Mouse (Mus musculus) right cerebral cortex, postnatal 4 days (tissue): Measurements from ENCODE around the gene Mxd4.

Experiments
- DNase-seq: peaks from one replicate; pipeline ENCODE4 v3.0.0-alpha.2; 2022

Mxd4 gene

GRCm38 (mm10) chr5:34187601-34188316 is at the start of gene Mxd4:
Mxd4 (minus strand) TSS chr5:34187720.
- peak; percentile 96 for DNase-seq

GRCm38 (mm10) chr5:34235898-34236420 is 48.4 kb upstream of the Mxd4 start:
- peak; percentile 39 for DNase-seq

DNA sequence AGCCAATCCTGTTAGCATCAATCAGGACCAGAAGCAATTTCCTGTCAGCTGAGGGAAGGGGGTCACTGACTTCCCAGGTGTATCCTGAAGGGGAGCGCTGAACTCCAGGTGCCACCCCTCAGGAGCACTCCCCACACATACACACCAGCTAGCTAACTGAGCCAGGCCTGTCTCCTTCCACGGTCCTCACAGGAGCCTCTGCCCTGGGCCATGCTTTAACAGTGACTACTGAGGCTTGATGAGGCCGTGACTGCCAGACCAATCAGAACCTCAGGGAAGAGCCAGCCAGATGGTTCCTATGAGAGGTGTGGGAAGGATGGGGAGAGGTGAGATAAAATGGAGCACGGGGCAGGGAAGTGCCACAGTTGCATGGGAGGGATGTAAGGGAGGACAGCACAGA is 47.5 kb upstream of the Mxd4 start:
- no peak for DNase-seq

DNA sequence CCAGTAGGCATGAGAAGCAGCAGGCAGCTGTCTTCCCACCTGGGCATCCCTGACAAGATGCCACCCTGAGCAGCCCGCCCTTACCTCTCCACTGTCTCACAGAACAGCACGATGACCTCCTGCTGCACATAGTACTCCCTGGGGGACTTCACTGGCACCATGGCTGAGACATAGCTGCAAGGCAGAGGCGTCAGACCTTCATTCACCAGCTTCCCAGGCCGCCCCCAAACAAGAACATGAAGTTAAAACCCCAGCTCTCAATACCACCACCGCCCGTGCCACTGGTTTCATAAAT is 45.6 kb upstream of the Mxd4 start:
- DNase-seq, result no peak

- DNase-seq, result no peak
These were observed 45.1 kb upstream of the Mxd4 start for GRCm38 (mm10) chr5:34232481-34233220.

- DNase-seq, result no peak
These were observed 44.4 kb upstream of the Mxd4 start for GRCm38 (mm10) chr5:34231901-34232300.

DNA sequence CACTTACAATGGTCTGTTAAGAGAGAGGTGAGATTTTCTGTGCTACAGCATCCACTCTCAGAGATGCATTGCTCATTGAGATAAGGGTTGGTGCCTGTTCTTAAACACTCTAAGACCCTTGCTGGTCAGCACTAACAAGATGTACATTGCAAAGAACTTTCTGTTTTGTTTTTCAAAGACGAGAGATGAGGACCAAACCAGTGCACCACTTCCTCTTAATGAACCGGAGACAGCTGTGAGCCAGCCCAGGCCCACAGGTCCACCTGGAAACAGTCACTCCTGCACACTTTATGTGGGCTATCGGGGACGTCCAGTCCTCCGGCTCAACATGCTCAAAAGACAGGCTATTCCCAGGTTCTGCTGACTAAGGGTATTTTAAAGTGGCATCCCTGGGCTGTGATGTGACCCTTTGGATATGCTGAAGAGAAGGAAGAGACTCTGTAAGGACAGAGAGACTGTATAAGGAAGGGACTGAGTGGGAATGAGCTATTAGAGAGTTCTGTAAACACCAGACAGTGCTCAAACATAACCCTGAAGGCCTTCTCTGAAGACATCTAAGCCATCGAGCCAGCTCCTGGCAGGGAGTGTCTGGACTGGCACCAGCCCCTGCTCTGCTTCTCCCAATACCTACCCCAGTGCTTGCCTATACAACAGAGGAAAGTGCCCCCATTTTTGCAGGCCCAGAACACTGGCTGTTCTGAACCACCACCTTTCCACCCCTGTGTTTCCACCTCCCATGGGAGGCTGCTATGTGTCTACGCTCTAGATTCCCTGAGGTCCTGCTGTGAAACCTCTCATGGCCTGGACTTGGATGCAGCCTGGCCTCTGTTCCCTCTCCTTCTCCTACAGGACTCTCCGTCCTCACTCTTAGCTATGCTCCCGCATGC is 43.3 kb upstream of the Mxd4 start:
- no peak for DNase-seq

- no peak for DNase-seq
These were observed 42.0 kb upstream of the Mxd4 start for GRCm38 (mm10) chr5:34229503-34229902.

- no peak for DNase-seq
These were observed 38.0 kb upstream of the Mxd4 start for GRCm38 (mm10) chr5:34225516-34225915.

GRCm38 (mm10) chr5:34224515-34224914 is 37.0 kb upstream of the Mxd4 start:
- DNase-seq, result no peak

GRCm38 (mm10) chr5:34220001-34220400 is 32.5 kb upstream of the Mxd4 start:
- no peak for DNase-seq

- DNase-seq, result no peak
These were observed 31.2 kb upstream of the Mxd4 start for GRCm38 (mm10) chr5:34218672-34219071.

GRCm38 (mm10) chr5:34217756-34218155 is 30.2 kb upstream of the Mxd4 start:
- DNase-seq, result no peak

DNA sequence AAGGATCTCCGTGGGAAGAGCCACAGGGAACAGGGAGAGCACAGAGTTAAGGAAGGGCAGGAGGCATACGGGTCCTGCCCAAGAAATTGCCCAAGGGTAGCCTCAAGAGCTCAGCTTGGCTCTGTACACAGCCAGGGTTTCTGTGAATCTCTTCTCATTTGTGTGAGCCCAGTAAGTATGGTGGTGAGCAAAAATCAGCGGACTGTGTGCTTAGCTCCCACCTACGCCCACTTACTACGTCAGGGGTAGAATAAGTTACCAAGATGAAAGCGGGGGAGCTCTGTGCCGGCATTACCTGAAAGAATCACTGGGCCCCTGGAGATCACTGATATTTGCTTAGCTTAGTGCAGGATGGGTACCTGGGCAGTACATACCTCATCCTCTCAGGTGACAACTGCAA is 28.5 kb upstream of the Mxd4 start:
- DNase-seq, result no peak

- DNase-seq, result no peak
These were observed 26.1 kb upstream of the Mxd4 start for GRCm38 (mm10) chr5:34213659-34214058.

DNA sequence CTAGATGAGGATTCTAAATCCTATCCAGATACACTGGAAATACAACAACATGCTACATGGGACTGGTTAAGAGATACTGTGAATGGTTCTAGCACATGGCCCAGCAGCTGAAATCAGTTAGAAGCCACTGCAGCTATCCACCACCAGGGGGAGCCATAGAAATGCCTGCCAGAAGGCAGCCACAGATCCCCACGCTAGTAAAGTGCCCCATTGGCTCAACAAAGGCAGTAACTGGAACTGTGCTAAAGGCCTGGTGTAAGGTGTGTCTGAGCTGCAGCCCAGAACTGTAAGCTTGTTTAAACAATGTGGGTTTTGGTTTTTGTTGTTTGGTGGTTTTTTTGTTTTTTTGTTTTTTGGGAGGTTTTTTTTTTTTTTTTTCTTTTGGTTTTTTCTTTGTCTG is 22.8 kb upstream of the Mxd4 start:
- peak; percentile 53 for DNase-seq

GRCm38 (mm10) chr5:34207503-34207902 is 20.0 kb upstream of the Mxd4 start:
- no peak for DNase-seq

DNA sequence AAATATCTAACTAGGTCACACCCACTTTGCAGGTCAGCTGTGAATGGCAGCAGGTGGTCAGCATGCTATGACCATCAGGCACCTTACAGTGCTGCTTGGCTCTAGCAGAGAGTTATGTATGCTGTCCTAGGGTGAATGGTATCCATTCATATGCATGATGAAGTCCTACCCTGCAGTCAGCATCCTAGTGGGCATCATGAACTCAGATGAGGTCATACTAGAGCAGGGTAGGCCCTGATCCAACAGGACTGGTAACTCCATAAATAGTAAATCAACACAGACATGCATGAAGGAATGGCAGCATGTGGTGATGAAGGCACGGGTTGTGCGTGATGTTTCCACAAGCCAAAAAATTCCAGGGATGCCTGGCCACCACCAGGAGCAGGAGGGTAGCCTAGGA is 18.3 kb upstream of the Mxd4 start:
- no peak for DNase-seq

- no peak for DNase-seq
These were observed 17.4 kb upstream of the Mxd4 start for GRCm38 (mm10) chr5:34204911-34205310.

DNA sequence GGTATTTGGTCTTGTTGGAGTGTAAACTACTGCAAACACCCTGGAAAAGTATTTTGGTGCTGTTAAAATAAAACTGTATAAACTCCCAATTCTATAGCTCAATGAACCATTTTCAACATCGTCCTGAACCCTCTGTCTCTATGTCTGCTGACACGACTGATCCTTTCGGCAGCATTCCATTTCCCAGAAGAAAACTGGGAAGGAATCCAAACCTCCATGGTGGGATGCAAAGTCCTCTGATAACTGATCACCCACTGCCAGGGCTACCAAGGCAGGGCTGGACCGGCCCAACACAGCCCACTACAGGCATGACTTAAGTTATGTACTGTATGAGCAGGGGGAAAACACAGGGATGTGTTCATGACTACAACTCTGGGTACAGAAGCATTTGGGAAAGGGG is 14.5 kb upstream of the Mxd4 start:
- DNase-seq, result no peak

DNA sequence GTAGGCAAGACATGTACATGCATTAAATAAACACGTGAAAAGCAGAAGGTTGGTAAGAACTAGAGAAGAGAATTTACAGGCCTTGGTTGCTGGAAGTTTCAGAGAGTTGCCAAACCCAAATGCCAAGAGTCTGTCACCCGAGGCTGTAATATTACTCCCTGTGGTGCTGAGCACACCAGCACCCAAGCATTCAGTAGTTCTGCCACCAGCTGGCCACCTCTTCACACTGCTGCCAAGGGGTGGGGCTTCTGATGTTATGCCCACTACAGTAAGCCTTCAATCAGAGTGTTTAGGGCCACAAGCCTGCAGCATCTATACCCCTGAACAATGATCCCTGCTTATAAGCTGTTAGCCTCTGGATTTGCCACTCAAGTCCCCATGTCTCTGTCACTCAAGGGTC is 13.9 kb upstream of the Mxd4 start:
- DNase-seq, result no peak

- no peak for DNase-seq
These were observed 11.1 kb upstream of the Mxd4 start for GRCm38 (mm10) chr5:34198615-34199014.

- peak; percentile 26 for DNase-seq
These were observed 9.7 kb upstream of the Mxd4 start for GRCm38 (mm10) chr5:34197243-34197642.

GRCm38 (mm10) chr5:34196423-34196822 is 8.9 kb upstream of the Mxd4 start:
- DNase-seq, result no peak
